Mouse (Mus musculus): ENCODE measurements around the gene Slc22a14. TPM values are rescaled to one million over a fixed set of nuclear protein-coding genes. Genes with fewer than 3 reads are reported as not detected.
"Not testable (repeated sequence)": the region's sequence is repeated elsewhere in the genome, so short reads cannot be mapped to it uniquely, and the experiment has no call there.

Gene Slc22a14
- total RNA-seq, 1 experiment from 2014 or later = not detected

- DNase-seq = no peak
These were observed 104.5 kb downstream of the Slc22a14 start for GRCm38 (mm10) chr9:119260825-119261224.

- DNase-seq = no peak
These were observed 106.6 kb downstream of the Slc22a14 start for GRCm38 (mm10) chr9:119258785-119259184.

GRCm38 (mm10) chr9:119258128-119258527 lies 107.2 kb downstream of the Slc22a14 start:
- DNase-seq = no peak

GRCm38 (mm10) chr9:119256161-119256560 lies 109.2 kb downstream of the Slc22a14 start:
- no peak for DNase-seq

GRCm38 (mm10) chr9:119255096-119255495 lies 110.3 kb downstream of the Slc22a14 start:
- no peak for DNase-seq

GRCm38 (mm10) chr9:119254187-119254586 lies 111.2 kb downstream of the Slc22a14 start:
- DNase-seq = no peak

- no peak for DNase-seq
These were observed 117.4 kb downstream of the Slc22a14 start for GRCm38 (mm10) chr9:119247996-119248395.

GRCm38 (mm10) chr9:119246826-119247225 lies 118.5 kb downstream of the Slc22a14 start:
- DNase-seq = peak; percentile 47

GRCm38 (mm10) chr9:119243981-119244380 lies 121.4 kb downstream of the Slc22a14 start:
- no peak for DNase-seq

- no peak for DNase-seq
These were observed 124.0 kb downstream of the Slc22a14 start for GRCm38 (mm10) chr9:119241169-119241865.

- no peak for DNase-seq
These were observed 124.9 kb downstream of the Slc22a14 start for GRCm38 (mm10) chr9:119240286-119240997.

GRCm38 (mm10) chr9:119239274-119239673 lies 126.1 kb downstream of the Slc22a14 start:
- no peak for DNase-seq

- DNase-seq = no peak
These were observed 126.6 kb downstream of the Slc22a14 start for GRCm38 (mm10) chr9:119238796-119239195.

- DNase-seq = no peak
These were observed 133.8 kb downstream of the Slc22a14 start for GRCm38 (mm10) chr9:119231552-119231951.

- DNase-seq = no peak
These were observed 134.5 kb downstream of the Slc22a14 start for GRCm38 (mm10) chr9:119230829-119231228.

- DNase-seq = no peak
These were observed 145.1 kb downstream of the Slc22a14 start for GRCm38 (mm10) chr9:119220249-119220648.

GRCm38 (mm10) chr9:119219667-119220066 lies 145.7 kb downstream of the Slc22a14 start:
- no peak for DNase-seq

- DNase-seq = not testable (repeated sequence)
These were observed 150.0 kb downstream of the Slc22a14 start for GRCm38 (mm10) chr9:119215341-119215740.

- no peak for DNase-seq
These were observed 150.8 kb downstream of the Slc22a14 start for GRCm38 (mm10) chr9:119214601-119215000.

GRCm38 (mm10) chr9:119212996-119213395 lies 152.4 kb downstream of the Slc22a14 start:
- no peak for DNase-seq

- DNase-seq = no peak
These were observed 156.4 kb downstream of the Slc22a14 start, which contains the start of gene Slc22a13 for GRCm38 (mm10) chr9:119208998-119209397. TSS of gene Slc22a13 (minus strand) at chr9:119209098.

- DNase-seq = no peak
These were observed 158.2 kb downstream of the Slc22a14 start for GRCm38 (mm10) chr9:119207113-119207512.

GRCm38 (mm10) chr9:119206666-119207065 lies 158.7 kb downstream of the Slc22a14 start:
- no peak for DNase-seq

GRCm38 (mm10) chr9:119205756-119206155 lies 159.6 kb downstream of the Slc22a14 start:
- no peak for DNase-seq

Measured in adrenal gland, postnatal 14 days (tissue).